ENCODE assay signal across 27 mouse cellular contexts in genomic region chr11:83572834-83573233, GRCm38 (mm10). TPM values are rescaled to one million over a fixed set of nuclear protein-coding genes. Genes with fewer than 3 reads are reported as not detected.
DNase-seq lines count a peak whose midpoint lies in the region; ATAC-seq and TF ChIP-seq lines count a peak whose summit lies in the region.
"Had no signal": no experiment of that assay in that cellular context is flagged by ENCODE, and none has a peak within 500 bp of the region (broad histone marks: within the 10 kb centered on the region; RNA-seq: fewer than 3 reads in every experiment).

No protein-coding gene starts in this region.

- no peaks in the 10 kb centered on the region for H3K9me3 ChIP-seq in CH12.LX (replicated peaks; ENCODE audit: low read length)
- no peaks in the 10 kb centered on the region for H3K9me3 ChIP-seq in MEL (replicated peaks; ENCODE audit: insufficient read depth, low read length)
- H3K9me3 ChIP-seq in intestine, embryonic 15.5 days = no peaks in the 10 kb centered on the region
- H3K9me3 ChIP-seq in forebrain, embryonic 15.5 days = no peaks in the 10 kb centered on the region
- H3K9me3 ChIP-seq: embryonic facial prominence, embryonic 12.5 days; G1E; heart, embryonic 13.5 days; hindbrain, embryonic 15.5 days had no signal

- DNase-seq in CH12.LX (ENCODE audit: extremely low read depth) (no peak), MEL (ENCODE audit: low read depth, low spot score) (peak; percentile 70)
- no peak for DNase-seq in right cerebral cortex, adult 2 months (ENCODE audit: low spot score in 2 of 2)
- DNase-seq in layer of hippocampus, adult 9-11 months = no peak
- DNase-seq: adrenal gland, postnatal 25 days; cerebellum, adult 11 months; cerebellum, adult 8-10 months; cerebellum, postnatal 25 days had no signal

- WGBS in intestine, embryonic 15.5 days = 49% methylated on average over 9 of the region's 9 CpGs
- WGBS in macrophage (ENCODE audit: missing documents) = 66% methylated on average over 9 of the region's 9 CpGs
- WGBS in forebrain, embryonic 15.5 days = 74% methylated on average over 9 of the region's 9 CpGs

- H3K4me3 ChIP-seq in CH12.LX (replicated peaks in 1 of 3; ENCODE audit: low read depth in 2 of 3, low read length in 2 of 3, poor library complexity in 1 of 3) = no peak overlapping the region
- H3K4me3 ChIP-seq in MEL (ENCODE audit: control insufficient read depth in 1 of 2, insufficient read depth in 1 of 2, low read depth in 2 of 2, low read length in 2 of 2) = peak overlapping the region; percentile 21 to 52
- H3K4me3 ChIP-seq in intestine, embryonic 15.5 days (replicated peaks) = no peak overlapping the region
- no peak overlapping the region for H3K4me3 ChIP-seq in macrophage (ENCODE audit: inconsistent target)
- H3K4me3 ChIP-seq in forebrain, embryonic 15.5 days = no peak overlapping the region
- H3K4me3 ChIP-seq: embryonic facial prominence, embryonic 12.5 days; heart, embryonic 13.5 days; hindbrain, embryonic 15.5 days had no signal

- in situ Hi-C loops in CH12.LX (cut with MboI; ENCODE audit: low pct_ligation_motif_present, low pct_unique_long_range_greater_than_20kb, low sequenced_read_pairs) = loop anchor here (25.0 kb wide), 1 partner anchor 364 kb away; the partner anchor contains the start of gene Ddx52

- no peak overlapping the region for H3K27ac ChIP-seq in CH12.LX (ENCODE audit: insufficient read depth, low read depth)
- peak overlapping the region; percentile 80 for H3K27ac ChIP-seq in MEL (ENCODE audit: control insufficient read depth, low read depth, low read length)
- no peak overlapping the region for H3K27ac ChIP-seq in intestine, embryonic 15.5 days
- H3K27ac ChIP-seq in macrophage = peak overlapping the region; percentile 78
- H3K27ac ChIP-seq in forebrain, embryonic 15.5 days (replicated peaks) = no peak overlapping the region
- H3K27ac ChIP-seq: embryonic facial prominence, embryonic 12.5 days; hindbrain, embryonic 15.5 days had no signal

- no peaks in the 10 kb centered on the region for H3K36me3 ChIP-seq in CH12.LX (replicated peaks in 1 of 2; ENCODE audit: control insufficient read depth in 1 of 2, insufficient read depth in 1 of 2, low read length in 1 of 2)
- peaks cover 0 to 74% of the 10 kb centered on the region in 2 experiments; a peak in 2 of 4 replicates for H3K36me3 ChIP-seq in MEL (ENCODE audit: control insufficient read depth in 1 of 2, insufficient read depth in 2 of 2, low read length in 2 of 2)
- no peaks in the 10 kb centered on the region for H3K36me3 ChIP-seq in intestine, embryonic 15.5 days
- peaks cover 19% of the 10 kb centered on the region; the same call in 1 of the 2 replicates for H3K36me3 ChIP-seq in macrophage (ENCODE audit: inconsistent target)
- H3K36me3 ChIP-seq in forebrain, embryonic 15.5 days = no peaks in the 10 kb centered on the region
- H3K36me3 ChIP-seq: embryonic facial prominence, embryonic 12.5 days; G1E; heart, embryonic 13.5 days; hindbrain, embryonic 15.5 days had no signal

- H3K27me3 ChIP-seq in CH12.LX (replicated peaks) = peaks cover 3% of the 10 kb centered on the region
- H3K27me3 ChIP-seq in MEL (ENCODE audit: control insufficient read depth in 1 of 2, insufficient read depth in 2 of 2, low read length in 2 of 2) = no peaks in the 10 kb centered on the region
- no peaks in the 10 kb centered on the region for H3K27me3 ChIP-seq in intestine, embryonic 15.5 days (replicated peaks)
- no peaks in the 10 kb centered on the region for H3K27me3 ChIP-seq in forebrain, embryonic 15.5 days
- H3K27me3 ChIP-seq: embryonic facial prominence, embryonic 12.5 days; heart, embryonic 13.5 days; hindbrain, embryonic 15.5 days had no signal

- TF ChIP-seq EP300 in CH12.LX (IDR thresholded peaks at IDR 0.05; ENCODE audit: low read length) (no peak), MEL (IDR thresholded peaks at IDR 0.05; ENCODE audit: low read depth in 1 of 2, low read length in 2 of 2) (no peak)

- dilution Hi-C loops in CH12.LX (cut with MboI; ENCODE audit: extremely low pct_ligation_motif_present, extremely low pct_unique_long_range_greater_than_20kb, low sequenced_read_pairs) = no loop called here

- TF ChIP-seq RAD21 in CH12.LX (IDR thresholded peaks at IDR 0.05; ENCODE audit: low read depth, low read length) = no peak
- TF ChIP-seq RAD21 in MEL (IDR thresholded peaks at IDR 0.05; ENCODE audit: low read depth, low read length) = no peak

- H3K79me2 ChIP-seq in CH12.LX (replicated peaks; ENCODE audit: control insufficient read depth, extremely low read depth, insufficient read depth, poor library complexity, severe bottlenecking) (no peaks in the 10 kb centered on the region), MEL (ENCODE audit: control insufficient read depth, insufficient read depth, low read length, poor library complexity) (no peaks in the 10 kb centered on the region), macrophage (ENCODE audit: inconsistent target) (peaks cover 28% of the 10 kb centered on the region)

- TF ChIP-seq CTCF in CH12.LX (conservative IDR thresholded peaks at IDR 0.05 in 1 of 2, IDR thresholded peaks at IDR 0.05 in 1 of 2; ENCODE audit: low read depth in 2 of 2, low read length in 2 of 2) (no peak), MEL (IDR thresholded peaks at IDR 0.05 in 2 of 3, conservative IDR thresholded peaks at IDR 0.05 in 1 of 3; ENCODE audit: control insufficient read depth in 1 of 3, insufficient read depth in 1 of 3, low read depth in 2 of 3, low read length in 3 of 3, poor library complexity in 1 of 3, severe bottlenecking in 1 of 3) (no peak)

- no peak for TF ChIP-seq POLR2A in CH12.LX (IDR thresholded peaks at IDR 0.05; ENCODE audit: low read depth, low read length)
- TF ChIP-seq POLR2A in MEL (IDR thresholded peaks at IDR 0.05; ENCODE audit: control insufficient read depth in 1 of 2, insufficient read depth in 1 of 2, low read depth in 1 of 2, low read length in 2 of 2, poor library complexity in 1 of 2) = 0 out of 4 replicates have a peak, but pooled peaks of 1 of the 2 experiments have one; percentile 14

- H3K4me1 ChIP-seq in CH12.LX (ENCODE audit: control insufficient read depth in 1 of 2, insufficient read depth in 2 of 2) (peaks cover 16 to 27% of the 10 kb centered on the region in 2 experiments), MEL (ENCODE audit: control insufficient read depth in 1 of 2, insufficient read depth in 2 of 2, low read length in 2 of 2) (peaks cover 51 to 54% of the 10 kb centered on the region in 2 experiments)
- H3K4me1 ChIP-seq in intestine, embryonic 15.5 days (replicated peaks) = no peaks in the 10 kb centered on the region
- H3K4me1 ChIP-seq in forebrain, embryonic 15.5 days = no peaks in the 10 kb centered on the region
- H3K4me1 ChIP-seq: embryonic facial prominence, embryonic 12.5 days; heart, embryonic 13.5 days; hindbrain, embryonic 15.5 days had no signal

- ATAC-seq in intestine, embryonic 15.5 days = 0 out of 2 replicates have a peak, but pooled peaks have one; percentile 56
- no peak for ATAC-seq in forebrain, embryonic 15.5 days (replicated peaks)
- ATAC-seq: activated CD4-positive, CD25-positive, alpha-beta regulatory T cell, adult 4 months; forebrain, embryonic 16.5 days had no signal

- H3K9ac ChIP-seq in CH12.LX (ENCODE audit: insufficient read depth, low read depth) = no peak overlapping the region
- peak overlapping the region; percentile 48 for H3K9ac ChIP-seq in MEL (ENCODE audit: control insufficient read depth, low read depth, low read length, poor library complexity, severe bottlenecking)
- no peak overlapping the region for H3K9ac ChIP-seq in intestine, embryonic 15.5 days
- H3K9ac ChIP-seq in forebrain, embryonic 15.5 days (replicated peaks) = no peak overlapping the region
- H3K9ac ChIP-seq: embryonic facial prominence, embryonic 12.5 days; heart, embryonic 13.5 days; hindbrain, embryonic 15.5 days had no signal

- peak overlapping the region; percentile 19; the same call in 1 of the 2 replicates for H3K4me2 ChIP-seq in CH12.LX (ENCODE audit: insufficient read depth, low read depth, poor library complexity, severe bottlenecking)
- no peak overlapping the region for H3K4me2 ChIP-seq in intestine, embryonic 15.5 days (replicated peaks)
- H3K4me2 ChIP-seq in forebrain, embryonic 15.5 days (replicated peaks) = no peak overlapping the region
- H3K4me2 ChIP-seq: embryonic facial prominence, embryonic 12.5 days; heart, embryonic 13.5 days; hindbrain, embryonic 15.5 days had no signal

RNA-seq across cellular contexts. Expression of gene Ccl9, which starts 5.6 kb away (rescaled TPM):
- 0.42 TPM in 1 of 2 replicates, not detected in the other for total RNA-seq in CH12.LX (2012; rRNA removed)
- total RNA-seq in CH12.LX (2014; rRNA removed) = 0.63 and 0.67 TPM in 2 replicates
- 0.64 and 0.81 TPM in 2 replicates for polyA plus RNA-seq in CH12.LX (2012; ENCODE audit: insufficient read length, low read depth)
- 0.33 and 0.62 TPM in 2 replicates for total RNA-seq in MEL (2012; rRNA removed)
- polyA plus RNA-seq in MEL (2012; ENCODE audit: insufficient read depth in 1 of 2, insufficient read length in 2 of 2, low read depth in 1 of 2, low replicate concordance in 2 of 2, missing spikeins in 1 of 2) = 1 to 10 TPM in 1 of 2 experiments, not detected in 1; 1.7 TPM
- 29.4 and 35.4 TPM in 2 replicates for polyA plus RNA-seq in intestine, embryonic 15.5 days (2015; fragmentation: Nextera tagmentation; extraction: Ambion mirVana)
- 100 to 1,000 TPM in 16 of 26 experiments, 10 to 100 TPM in 10; 27.1 to 700 (median 152) TPM for total RNA-seq in macrophage (2018; cell fraction: chromatin; rRNA removed)
- total RNA-seq in macrophage (2018; cell fraction: cytosol; rRNA removed) = 1,000 to 10,000 TPM in 7 of 26 experiments, 100 to 1,000 TPM in 19; 287 to 1,885 (median 507) TPM
- 1,000 to 10,000 TPM in 2 of 26 experiments, 100 to 1,000 TPM in 23, 10 to 100 TPM in 1; 94.4 to 1,218 (median 394) TPM for total RNA-seq in macrophage (2018; cell fraction: nucleus; rRNA removed)
- polyA plus RNA-seq in macrophage (2018) = 289 to 625 TPM (median 620 TPM) in 3 replicates
- polyA plus RNA-seq in forebrain, embryonic 15.5 days (2015; fragmentation: Nextera tagmentation; extraction: Ambion mirVana) = 1.2 and 1.7 TPM in 2 replicates

RNA-seq across cellular contexts. Expression of gene Ccl6, which starts 20.1 kb away (rescaled TPM):
- 0.13 and 0.30 TPM in 2 replicates for total RNA-seq in CH12.LX (2012; rRNA removed)
- total RNA-seq in CH12.LX (2014; rRNA removed) = 1.2 and 1.8 TPM in 2 replicates
- polyA plus RNA-seq in CH12.LX (2012; ENCODE audit: insufficient read length, low read depth) = 0.93 and 1.3 TPM in 2 replicates
- not detected in 2 replicates for total RNA-seq in MEL (2012; rRNA removed)
- polyA plus RNA-seq in MEL (2012; ENCODE audit: insufficient read depth in 1 of 2, insufficient read length in 2 of 2, low read depth in 1 of 2, low replicate concordance in 2 of 2, missing spikeins in 1 of 2) = not detected
- polyA plus RNA-seq in intestine, embryonic 15.5 days (2015; fragmentation: Nextera tagmentation; extraction: Ambion mirVana) = 13.3 and 17.0 TPM in 2 replicates
- 100 to 1,000 TPM in 5 of 26 experiments, 10 to 100 TPM in 21; 13.7 to 172 (median 40.9) TPM for total RNA-seq in macrophage (2018; cell fraction: chromatin; rRNA removed)
- 100 to 1,000 TPM; 122 to 667 (median 326) TPM for total RNA-seq in macrophage (2018; cell fraction: cytosol; rRNA removed)
- 100 to 1,000 TPM in 13 of 26 experiments, 10 to 100 TPM in 13; 47.6 to 271 (median 103) TPM for total RNA-seq in macrophage (2018; cell fraction: nucleus; rRNA removed)
- polyA plus RNA-seq in macrophage (2018) = 508 to 1,107 TPM (median 907 TPM) in 3 replicates
- 1.5 and 2.4 TPM in 2 replicates for polyA plus RNA-seq in forebrain, embryonic 15.5 days (2015; fragmentation: Nextera tagmentation; extraction: Ambion mirVana)

RNA-seq across cellular contexts. Expression of gene Ccl5, which starts 42.5 kb away (rescaled TPM):
- 0.68 TPM in 1 of 2 replicates, not detected in the other for total RNA-seq in CH12.LX (2012; rRNA removed)
- 0.60 TPM in 1 of 2 replicates, not detected in the other for total RNA-seq in CH12.LX (2014; rRNA removed)
- 1.3 and 1.9 TPM in 2 replicates for polyA plus RNA-seq in CH12.LX (2012; ENCODE audit: insufficient read length, low read depth)
- not detected in 2 replicates for total RNA-seq in MEL (2012; rRNA removed)
- under 1 TPM in 1 of 2 experiments, not detected in 1; 0.56 TPM for polyA plus RNA-seq in MEL (2012; ENCODE audit: insufficient read depth in 1 of 2, insufficient read length in 2 of 2, low read depth in 1 of 2, low replicate concordance in 2 of 2, missing spikeins in 1 of 2)
- 3.1 and 3.7 TPM in 2 replicates for polyA plus RNA-seq in intestine, embryonic 15.5 days (2015; fragmentation: Nextera tagmentation; extraction: Ambion mirVana)
- total RNA-seq in macrophage (2018; cell fraction: chromatin; rRNA removed) = 1,000 to 10,000 TPM in 11 of 26 experiments, 100 to 1,000 TPM in 8, 10 to 100 TPM in 5, 1 to 10 TPM in 2; 2.2 to 3,982 (median 702) TPM
- total RNA-seq in macrophage (2018; cell fraction: cytosol; rRNA removed) = over 10,000 TPM in 13 of 26 experiments, 1,000 to 10,000 TPM in 2, 100 to 1,000 TPM in 6, 10 to 100 TPM in 5; 36.9 to 23,037 (median 8,667) TPM
- total RNA-seq in macrophage (2018; cell fraction: nucleus; rRNA removed) = 1,000 to 10,000 TPM in 18 of 26 experiments, 100 to 1,000 TPM in 2, 10 to 100 TPM in 6; 20.5 to 8,493 (median 2,733) TPM
- 67.6 to 220 TPM (median 169 TPM) in 3 replicates for polyA plus RNA-seq in macrophage (2018)
- not detected in 2 replicates for polyA plus RNA-seq in forebrain, embryonic 15.5 days (2015; fragmentation: Nextera tagmentation; extraction: Ambion mirVana)
- total RNA-seq: gastrocnemius, adult 18-20 months; gastrocnemius, postnatal 14 days had no signal
- polyA plus RNA-seq: forebrain, embryonic 11.5 days; G1E; hindbrain, embryonic 15.5 days had no signal

RNA-seq across cellular contexts. Expression of gene Heatr9, which starts 50.9 kb away (rescaled TPM):
- total RNA-seq in CH12.LX (2012; rRNA removed) (not detected in 2 replicates), CH12.LX (2014; rRNA removed) (not detected in 2 replicates), MEL (2012; rRNA removed) (not detected in 2 replicates)
- polyA plus RNA-seq in CH12.LX (2012; ENCODE audit: insufficient read length, low read depth) (not detected in 2 replicates), MEL (2012; ENCODE audit: insufficient read depth in 1 of 2, insufficient read length in 2 of 2, low read depth in 1 of 2, low replicate concordance in 2 of 2, missing spikeins in 1 of 2) (not detected), macrophage (2018) (0.34 TPM in 1 of 3 replicates, not detected in the others)
- not detected in 2 replicates for polyA plus RNA-seq in intestine, embryonic 15.5 days (2015; fragmentation: Nextera tagmentation; extraction: Ambion mirVana)
- total RNA-seq in macrophage (2018; cell fraction: chromatin; rRNA removed) = 10 to 100 TPM in 13 of 26 experiments, 1 to 10 TPM in 4, under 1 TPM in 2, not detected in 7; 0.46 to 47.2 (median 24.0) TPM
- total RNA-seq in macrophage (2018; cell fraction: cytosol; rRNA removed) = 1 to 10 TPM in 13 of 26 experiments, under 1 TPM in 9, not detected in 4; 0.06 to 7.3 (median 3.8) TPM
- total RNA-seq in macrophage (2018; cell fraction: nucleus; rRNA removed) = 10 to 100 TPM in 11 of 26 experiments, 1 to 10 TPM in 7, under 1 TPM in 2, not detected in 6; 0.30 to 52.8 (median 16.6) TPM
- polyA plus RNA-seq in forebrain, embryonic 15.5 days (2015; fragmentation: Nextera tagmentation; extraction: Ambion mirVana) = not detected in 2 replicates
- total RNA-seq: adrenal gland, adult 2 months; adrenal gland, postnatal 25 days; G1E; gastrocnemius, adult 18-20 months; gastrocnemius, postnatal 14 days; heart, postnatal 36 days had no signal
- polyA plus RNA-seq: adrenal gland, adult 2 months; brain, embryonic 14.5 days; cortical plate, adult 2 months; embryonic facial prominence, embryonic 12.5 days; forebrain, embryonic 11.5 days; forebrain, embryonic 16.5 days; G1E; gonadal fat pad, adult 2 months; heart, embryonic 13.5 days; heart, postnatal 0 days; hindbrain, embryonic 11.5 days; hindbrain, embryonic 15.5 days had no signal

Comparison
In these comparisons a context has a peak if more than half of its experiments do, and no peak if none do; other contexts are left out.
1. H3K27ac ChIP-seq: peak in MEL (single experiment) and macrophage (single experiment); none in CH12.LX (single experiment), intestine, embryonic 15.5 days (single experiment) and forebrain, embryonic 15.5 days (single experiment).
2. H3K4me3 ChIP-seq: peak in MEL (2 of 2); none in CH12.LX (0 of 3), intestine, embryonic 15.5 days (single experiment), macrophage (single experiment) and forebrain, embryonic 15.5 days (single experiment).
3. RNA of gene Ccl6, which starts 20.1 kb away (polyA plus RNA-seq): 508 to 1,107 TPM in macrophage; 13.3 to 17.0 TPM in intestine, embryonic 15.5 days, 1.5 to 2.4 TPM in forebrain, embryonic 15.5 days, 0.93 to 1.3 TPM in CH12.LX and not detected in MEL; every median in the first group is over 10 times any median in the second.
4. RNA of gene Ccl5, which starts 42.5 kb away (polyA plus RNA-seq): 67.6 to 220 TPM in macrophage; 3.1 to 3.7 TPM in intestine, embryonic 15.5 days, 1.3 to 1.9 TPM in CH12.LX, 0.56 TPM in MEL and not detected in forebrain, embryonic 15.5 days; every median in the first group is over 10 times any median in the second.
5. Of the 35 proteins assayed by ChIP-seq in both MEL and CH12.LX: peak only in MEL: E2F4, JUND, MAX, MXI1, MYC and USF1; only in CH12.LX: none; in both: none; in neither: 28; mixed calls (peak in some experiments, not most) for 1.